Mouse (Mus musculus): ENCODE results near the gene Hmgn3.

Hmgn3 gene

DNA sequence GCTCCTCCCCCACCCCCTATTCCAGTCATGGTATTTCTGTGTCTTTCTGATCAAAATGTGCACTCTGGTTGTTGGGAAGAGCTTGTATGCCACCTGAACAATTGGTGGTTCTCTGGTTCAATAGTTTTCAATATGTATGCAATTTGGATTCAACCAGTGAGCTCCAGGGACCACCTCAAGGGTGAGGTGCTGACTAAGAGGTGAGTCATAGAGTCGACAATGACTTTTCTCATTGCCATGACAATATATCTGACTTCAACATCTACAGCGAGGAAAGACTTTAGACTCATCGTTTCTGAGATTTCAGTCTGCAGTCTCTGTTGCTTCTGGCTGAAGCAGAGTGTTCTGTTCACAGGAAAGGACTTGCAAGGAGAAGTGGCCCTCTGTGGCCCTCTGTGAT lies 44.8 kb downstream of the Hmgn3 start:
- in situ Hi-C loops (cut with MboI; ENCODE audit: low sequenced_read_pairs): no loop called here

DNA sequence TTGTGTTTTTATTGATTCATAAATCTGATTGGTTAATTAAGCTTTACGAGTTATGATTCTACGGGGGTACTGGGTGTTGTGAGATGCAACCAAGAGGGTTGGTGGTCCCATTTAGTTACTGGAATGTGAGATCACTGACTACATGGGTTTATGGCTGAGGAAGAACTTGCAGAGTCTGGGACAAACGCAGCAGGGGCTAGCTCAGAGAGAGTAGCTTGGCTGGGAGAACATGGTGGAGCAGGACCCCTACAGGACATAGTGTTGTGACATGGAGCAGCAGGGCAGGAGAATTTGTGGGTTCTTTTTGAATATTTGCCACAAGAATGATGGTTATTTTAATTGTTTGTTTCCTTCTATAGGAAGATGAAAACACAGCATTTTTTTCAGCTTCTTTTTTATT lies 45.7 kb downstream of the Hmgn3 start:
- in situ Hi-C loops (cut with MboI; ENCODE audit: low sequenced_read_pairs): no loop called here

DNA sequence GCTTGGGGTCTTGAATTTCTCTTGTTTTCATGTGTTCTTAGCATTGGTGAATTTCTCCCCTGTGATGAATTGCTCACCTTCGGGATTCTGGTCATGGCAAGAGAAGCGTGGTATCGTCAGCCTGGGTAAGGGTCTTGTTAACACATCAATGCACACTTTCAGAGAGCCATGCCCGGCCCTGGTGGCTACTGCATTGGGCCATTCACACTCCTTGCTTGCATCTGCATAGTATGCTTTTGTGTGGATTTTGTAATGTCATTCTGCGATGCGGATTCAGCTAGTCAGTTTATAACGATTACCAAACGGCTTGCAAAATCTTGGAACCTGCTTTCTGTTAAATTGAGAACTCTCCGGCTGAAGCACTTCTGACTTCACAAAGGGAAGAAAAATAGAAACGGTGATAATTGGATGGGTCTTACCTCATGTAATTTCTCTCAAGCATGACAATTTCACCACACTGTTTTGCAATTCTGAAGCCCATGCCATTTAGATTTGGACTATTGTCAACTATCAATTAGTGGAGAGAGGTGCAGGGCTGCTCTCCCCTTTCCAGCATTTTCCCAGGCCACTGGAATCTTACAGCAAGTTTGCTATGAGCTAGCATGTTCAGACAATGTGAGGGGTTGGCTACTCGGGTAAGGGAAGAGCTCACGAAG lies 47.7 kb downstream of the Hmgn3 start:
- in situ Hi-C loops (cut with MboI; ENCODE audit: low sequenced_read_pairs): no loop called here

DNA sequence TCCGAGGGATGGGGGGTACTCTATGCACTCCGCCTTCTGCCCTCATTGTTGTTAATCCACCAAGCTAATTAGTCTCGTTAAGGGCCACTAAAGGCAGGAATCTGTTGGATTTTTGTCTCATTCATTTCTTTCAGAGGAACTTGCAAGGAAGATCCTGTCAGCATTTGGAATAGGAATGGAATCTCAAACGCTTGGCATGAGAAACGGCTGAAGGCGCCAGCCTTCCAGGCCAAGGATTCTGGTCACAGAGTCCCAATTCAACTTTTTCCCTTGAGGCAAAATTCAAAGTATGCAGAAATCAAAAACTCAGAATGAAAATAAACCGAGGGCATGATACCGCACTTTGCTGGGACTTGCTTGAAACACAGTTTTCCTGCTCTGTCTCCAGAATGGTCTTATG lies 48.7 kb downstream of the Hmgn3 start:
- in situ Hi-C loops (cut with MboI; ENCODE audit: low sequenced_read_pairs): no loop called here

DNA sequence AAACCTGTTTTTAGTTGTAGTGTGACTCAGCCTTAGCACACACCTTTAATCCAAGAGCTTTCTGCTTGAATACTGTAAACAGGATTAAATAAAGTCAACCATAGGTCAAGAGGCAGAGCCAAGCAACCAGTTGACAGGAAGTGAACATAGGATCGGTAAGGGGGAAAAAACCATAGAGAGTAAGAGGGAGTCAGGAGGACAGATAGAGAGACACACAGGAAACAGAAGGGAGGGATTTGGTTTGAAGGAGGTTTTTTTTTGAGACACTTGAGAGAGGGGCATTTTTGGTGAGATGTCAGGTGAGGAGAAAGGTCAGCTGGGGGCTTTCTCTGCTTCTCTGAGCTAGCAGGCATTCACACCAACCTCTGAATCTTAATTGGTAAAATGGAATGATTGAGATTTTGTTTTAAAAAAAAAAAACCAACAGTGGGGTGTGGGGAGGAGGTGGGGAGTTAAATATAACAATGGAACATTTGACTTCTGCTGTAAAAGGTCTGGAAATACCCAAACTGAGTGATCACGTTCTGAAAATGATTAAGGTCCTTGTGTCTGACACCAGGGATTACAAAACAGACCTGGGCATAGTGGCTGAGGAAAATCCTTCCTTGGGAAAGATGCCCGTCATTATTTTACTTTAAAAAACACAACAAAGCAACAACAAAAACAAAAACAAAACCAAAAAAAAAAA lies 51.7 kb downstream of the Hmgn3 start:
- in situ Hi-C loops (cut with MboI; ENCODE audit: low sequenced_read_pairs): no loop called here

DNA sequence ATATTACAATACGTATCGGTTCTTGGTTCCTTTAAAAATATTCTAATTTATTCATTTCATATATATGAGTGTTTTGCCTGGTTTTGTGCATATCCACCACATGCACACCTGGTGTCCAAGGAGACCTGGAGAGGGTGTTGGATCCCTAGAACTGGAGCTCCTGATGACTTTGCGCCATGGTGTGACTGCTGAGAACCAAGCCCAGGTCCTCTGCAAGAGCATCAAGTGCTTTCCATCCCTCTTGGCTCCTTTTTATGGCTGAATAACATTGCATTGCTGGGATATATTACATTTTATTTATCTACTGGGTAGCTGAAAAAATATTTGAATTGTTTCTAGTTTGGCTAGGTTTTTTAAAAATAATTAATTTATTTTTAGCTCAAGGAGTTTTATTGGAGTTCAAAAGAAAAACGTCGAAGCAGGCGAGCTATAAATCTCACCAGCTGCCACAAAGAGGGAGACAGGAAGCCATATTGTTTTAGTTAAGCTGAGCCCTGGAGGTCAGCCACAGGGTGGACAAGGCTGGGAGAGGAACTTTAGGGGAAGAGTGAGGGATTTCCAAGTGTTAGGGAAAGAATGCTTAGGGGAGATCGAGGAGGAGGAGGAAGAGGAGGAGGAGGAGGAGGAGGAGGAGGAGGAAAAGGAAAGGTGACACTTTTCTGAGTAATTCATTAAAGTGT lies 62.6 kb downstream of the Hmgn3 start:
- in situ Hi-C loops (cut with MboI; ENCODE audit: low sequenced_read_pairs): no loop called here

DNA sequence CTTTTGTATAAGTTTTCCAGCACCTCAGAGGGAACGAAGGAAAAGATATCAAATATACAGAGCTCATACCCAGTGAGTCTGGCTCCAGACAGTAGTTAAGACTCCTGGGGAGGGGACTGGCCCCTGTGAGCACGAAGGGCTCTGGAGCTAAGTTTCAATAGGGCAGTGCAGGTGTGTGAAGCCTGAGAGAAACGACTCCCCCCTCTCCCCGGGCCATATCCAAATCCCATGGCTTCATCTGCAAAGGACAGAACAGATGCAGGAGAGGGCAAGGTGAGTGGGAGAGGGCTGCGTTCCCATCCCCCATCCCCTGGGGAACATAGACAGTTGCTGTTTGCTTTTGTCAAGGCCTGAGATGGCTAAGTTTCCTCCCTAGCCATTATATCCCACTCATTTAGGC lies 63.4 kb downstream of the Hmgn3 start:
- in situ Hi-C loops (cut with MboI; ENCODE audit: low sequenced_read_pairs): no loop called here

DNA sequence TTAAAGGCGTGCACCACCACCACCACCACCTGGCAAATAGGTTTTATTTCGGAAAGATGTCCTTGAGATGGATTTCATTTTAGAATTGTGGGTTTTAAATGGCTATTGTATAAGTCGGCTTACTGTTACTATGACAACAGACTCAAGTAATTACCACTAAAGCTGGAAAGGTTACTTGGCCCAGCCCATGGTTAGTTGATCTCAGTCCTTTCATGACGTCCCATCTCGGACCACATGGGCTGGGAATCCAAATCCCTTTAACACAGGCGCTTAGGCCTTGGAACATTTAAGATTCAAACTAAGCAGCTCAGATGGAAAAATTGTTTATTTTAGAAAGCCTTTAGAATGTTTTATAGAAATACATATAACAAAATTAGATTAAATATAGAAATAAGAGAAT lies 64.2 kb downstream of the Hmgn3 start:
- in situ Hi-C loops (cut with MboI; ENCODE audit: low sequenced_read_pairs): no loop called here

DNA sequence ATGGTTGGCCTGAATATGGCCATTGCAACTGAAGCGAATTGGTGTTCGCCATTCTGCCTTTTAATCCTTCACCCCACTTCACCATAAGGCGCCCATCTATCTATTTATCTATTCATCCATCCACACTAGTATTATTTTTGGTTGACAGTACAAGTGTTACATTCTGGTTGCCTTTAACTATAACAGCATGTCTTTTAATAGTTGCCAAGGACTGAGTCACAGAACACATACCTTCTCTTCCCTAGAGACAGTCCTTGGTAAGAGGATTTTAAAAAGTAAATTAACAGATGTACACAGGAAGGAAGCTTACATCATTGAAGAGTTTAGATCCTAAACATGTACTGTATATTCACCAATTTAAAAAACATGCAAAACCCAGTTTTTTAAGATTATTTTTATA lies 66.8 kb downstream of the Hmgn3 start:
- in situ Hi-C loops (cut with MboI; ENCODE audit: low sequenced_read_pairs): no loop called here

DNA sequence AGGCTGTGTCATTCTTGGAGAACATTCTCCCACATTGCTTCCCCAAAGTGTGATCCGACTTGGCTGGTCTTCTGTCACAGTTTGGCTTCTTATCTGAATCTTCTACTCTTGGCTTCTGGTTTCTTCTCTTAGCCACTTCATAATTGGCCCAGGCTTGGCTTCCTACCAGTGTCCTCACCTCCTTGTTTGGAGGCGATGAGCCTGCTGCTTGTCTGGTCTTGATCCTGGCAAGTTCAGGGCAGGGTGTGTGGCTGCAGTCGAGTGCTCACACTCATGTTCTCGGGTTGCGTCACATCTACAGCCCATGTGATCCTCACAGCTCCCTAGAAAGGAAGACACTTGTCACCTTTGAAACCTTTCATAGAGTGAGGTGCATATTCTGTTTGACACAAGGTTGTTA lies 78.2 kb downstream of the Hmgn3 start:
- in situ Hi-C loops (cut with MboI; ENCODE audit: low sequenced_read_pairs): no loop called here

DNA sequence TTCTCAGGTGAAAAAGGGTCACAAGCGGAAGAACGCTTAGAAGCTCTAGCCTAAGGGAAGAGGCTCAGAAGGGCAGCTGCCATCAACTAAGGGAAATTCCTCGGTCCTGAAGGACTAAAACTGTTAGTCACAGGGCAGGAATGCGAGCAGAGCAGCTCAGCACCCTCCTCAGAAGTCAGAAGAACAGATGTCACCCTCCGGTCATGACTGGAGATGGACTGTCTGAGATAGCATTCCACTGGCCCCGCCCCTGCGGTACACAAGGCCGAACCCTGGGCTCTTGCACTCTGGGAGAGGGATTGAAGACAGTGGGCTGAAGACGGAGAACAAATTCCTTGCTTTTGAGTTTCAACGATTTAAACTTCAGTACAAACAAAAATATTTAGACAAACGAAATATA lies 85.2 kb downstream of the Hmgn3 start:
- in situ Hi-C loops (cut with MboI; ENCODE audit: low sequenced_read_pairs): no loop called here

All from CH12F3 (cell line).